Comparison of ENCODE assay signal across 7 mouse cellular contexts in the genomic region with DNA sequence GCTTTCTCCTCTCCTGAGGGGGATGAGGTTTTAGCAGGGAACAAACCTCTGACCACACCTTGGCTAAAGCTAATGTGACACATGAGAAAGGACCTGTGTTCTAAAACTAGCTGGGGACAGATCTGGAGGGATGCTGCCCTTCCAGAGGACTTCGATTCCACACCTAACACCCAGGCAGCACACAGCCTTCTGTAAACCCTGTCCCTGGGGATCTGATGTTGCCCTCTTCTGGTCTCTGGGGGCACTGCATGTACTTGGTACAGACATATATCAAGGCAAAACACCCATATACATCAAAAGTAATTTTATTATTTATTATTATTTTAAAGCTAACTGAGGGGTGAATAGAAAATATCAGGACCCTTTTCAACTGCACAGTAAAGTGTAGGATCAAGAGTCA.
DNase-seq lines count a peak whose midpoint lies in the region; ATAC-seq and TF ChIP-seq lines count a peak whose summit lies in the region.

No protein-coding gene starts in this region.

- H3K36me3 ChIP-seq in kidney, embryonic 16.5 days (ENCODE audit: insufficient read depth, low read length), result no peaks in the 10 kb centered on the region
- no peaks in the 10 kb centered on the region for H3K36me3 ChIP-seq in CH12.LX (replicated peaks in 1 of 2; ENCODE audit: control insufficient read depth in 1 of 2, insufficient read depth in 1 of 2, low read length in 1 of 2)
- no peaks in the 10 kb centered on the region for H3K36me3 ChIP-seq in forebrain, embryonic 15.5 days
- H3K36me3 ChIP-seq in liver, postnatal 0 days (replicated peaks; ENCODE audit: insufficient read depth, low read length), result no peaks in the 10 kb centered on the region

- no peak for TF ChIP-seq POLR2A in CH12.LX (IDR thresholded peaks at IDR 0.05; ENCODE audit: low read depth, low read length)

- no peaks in the 10 kb centered on the region for H3K79me2 ChIP-seq in CH12.LX (replicated peaks; ENCODE audit: control insufficient read depth, extremely low read depth, insufficient read depth, poor library complexity, severe bottlenecking)

- TF ChIP-seq CTCF in CH12.LX (conservative IDR thresholded peaks at IDR 0.05 in 1 of 2, IDR thresholded peaks at IDR 0.05 in 1 of 2; ENCODE audit: low read depth in 2 of 2, low read length in 2 of 2), result peak; percentile 75 to 77
- TF ChIP-seq CTCF in liver, postnatal 0 days (IDR thresholded peaks at IDR 0.05; ENCODE audit: low read depth), result peak; percentile 68

- no peak overlapping the region for H3K4me3 ChIP-seq in kidney, embryonic 16.5 days (ENCODE audit: low read length)
- no peak overlapping the region for H3K4me3 ChIP-seq in CH12.LX (replicated peaks in 1 of 3; ENCODE audit: low read depth in 2 of 3, low read length in 2 of 3, poor library complexity in 1 of 3)
- no peak overlapping the region for H3K4me3 ChIP-seq in forebrain, embryonic 15.5 days
- H3K4me3 ChIP-seq in liver, postnatal 0 days (ENCODE audit: low read depth, low read length), result no peak overlapping the region

- no peak for TF ChIP-seq EP300 in CH12.LX (IDR thresholded peaks at IDR 0.05; ENCODE audit: low read length)
- TF ChIP-seq EP300 in liver, postnatal 0 days (IDR thresholded peaks at IDR 0.05; ENCODE audit: low read depth), result no peak

- H3K4me1 ChIP-seq in kidney, embryonic 16.5 days (ENCODE audit: insufficient read depth, low read length), result no peaks in the 10 kb centered on the region
- H3K4me1 ChIP-seq in CH12.LX (ENCODE audit: control insufficient read depth in 1 of 2, insufficient read depth in 2 of 2), result peaks cover 0 to 4% of the 10 kb centered on the region in 2 experiments; a peak in 2 of 4 replicates
- no peaks in the 10 kb centered on the region for H3K4me1 ChIP-seq in forebrain, embryonic 15.5 days
- H3K4me1 ChIP-seq in liver, postnatal 0 days (ENCODE audit: insufficient read depth), result no peaks in the 10 kb centered on the region

- dilution Hi-C loops in CH12.LX (cut with MboI; ENCODE audit: extremely low pct_ligation_motif_present, extremely low pct_unique_long_range_greater_than_20kb, low sequenced_read_pairs), result no loop called here

- no peaks in the 10 kb centered on the region for H3K27me3 ChIP-seq in kidney, embryonic 16.5 days (ENCODE audit: insufficient read depth, low read length)
- H3K27me3 ChIP-seq in CH12.LX (replicated peaks), result no peaks in the 10 kb centered on the region
- no peaks in the 10 kb centered on the region for H3K27me3 ChIP-seq in forebrain, embryonic 15.5 days
- H3K27me3 ChIP-seq in liver, postnatal 0 days (ENCODE audit: insufficient read depth, low read length), result no peaks in the 10 kb centered on the region

- no peaks in the 10 kb centered on the region for H3K9me3 ChIP-seq in kidney, embryonic 16.5 days (ENCODE audit: low read length)
- no peaks in the 10 kb centered on the region for H3K9me3 ChIP-seq in CH12.LX (replicated peaks; ENCODE audit: low read length)
- H3K9me3 ChIP-seq in forebrain, embryonic 15.5 days, result no peaks in the 10 kb centered on the region
- H3K9me3 ChIP-seq in liver, postnatal 0 days (ENCODE audit: low read length), result no peaks in the 10 kb centered on the region

- no peak overlapping the region for H3K27ac ChIP-seq in kidney, embryonic 16.5 days (ENCODE audit: low read length)
- H3K27ac ChIP-seq in CH12.LX (ENCODE audit: insufficient read depth, low read depth), result no peak overlapping the region
- no peak overlapping the region for H3K27ac ChIP-seq in forebrain, embryonic 15.5 days (replicated peaks)
- no peak overlapping the region for H3K27ac ChIP-seq in liver, postnatal 0 days (ENCODE audit: low read depth)

- in situ Hi-C loops in CH12.LX (cut with MboI; ENCODE audit: low pct_ligation_motif_present, low pct_unique_long_range_greater_than_20kb, low sequenced_read_pairs), result no loop called here

- DNase-seq in kidney, adult 9 months, result peak; percentile 48
- DNase-seq in CH12.LX (ENCODE audit: extremely low read depth) (peak; percentile 58), R1 (ENCODE audit: low read depth, low spot score) (peak; percentile 56)
- peak; percentile 45 for DNase-seq in liver, postnatal 0 days
- DNase-seq in thymus, postnatal 4 days, result peak; percentile 48

- no peak overlapping the region for H3K4me2 ChIP-seq in kidney, embryonic 16.5 days (replicated peaks; ENCODE audit: low read depth, low read length)
- no peak overlapping the region for H3K4me2 ChIP-seq in CH12.LX (ENCODE audit: insufficient read depth, low read depth, poor library complexity, severe bottlenecking)
- no peak overlapping the region for H3K4me2 ChIP-seq in forebrain, embryonic 15.5 days (replicated peaks)
- H3K4me2 ChIP-seq in liver, postnatal 0 days (ENCODE audit: low read depth, low read length), result no peak overlapping the region

- 40% methylated on average over 1 of the region's 1 CpGs for WGBS in kidney, embryonic 16.5 days
- 44% methylated on average over 1 of the region's 1 CpGs for WGBS in forebrain, embryonic 15.5 days
- 50% methylated on average over 1 of the region's 1 CpGs for WGBS in liver, postnatal 0 days (ENCODE audit: insufficient replicate concordance)

- H3K9ac ChIP-seq in kidney, embryonic 16.5 days (replicated peaks; ENCODE audit: low read length), result no peak overlapping the region
- no peak overlapping the region for H3K9ac ChIP-seq in CH12.LX (ENCODE audit: insufficient read depth, low read depth)
- H3K9ac ChIP-seq in forebrain, embryonic 15.5 days (replicated peaks), result no peak overlapping the region
- H3K9ac ChIP-seq in liver, postnatal 0 days (replicated peaks), result no peak overlapping the region

- ATAC-seq in kidney, embryonic 16.5 days (ENCODE audit: low FRiP score, low TSS enrichment), result no peak
- 0 out of 2 replicates have a peak, but pooled peaks have one; percentile 43 for ATAC-seq in forebrain, embryonic 15.5 days (replicated peaks)
- ATAC-seq in liver, postnatal 0 days, result no peak

- TF ChIP-seq RAD21 in CH12.LX (IDR thresholded peaks at IDR 0.05; ENCODE audit: low read depth, low read length), result peak; percentile 54

TF ChIP-seq in CH12.LX, 34 proteins besides CTCF, POLR2A, EP300 and RAD21:
- TF ChIP-seq GABPA (IDR thresholded peaks at IDR 0.05; ENCODE audit: insufficient replicate concordance, low read depth, low read length) (no peak), SMC3 (IDR thresholded peaks at IDR 0.05; ENCODE audit: low read depth, low read length) (peak; percentile 65), MAX (IDR thresholded peaks at IDR 0.05; ENCODE audit: low read length) (no peak), KAT2A (IDR thresholded peaks at IDR 0.05; ENCODE audit: insufficient replicate concordance, low read length) (0 out of 2 replicates have a peak, but pooled peaks have one; percentile 55)
TF ChIP-seq in CH12.LX: peak in this region for 2.
